In the genomic region with DNA sequence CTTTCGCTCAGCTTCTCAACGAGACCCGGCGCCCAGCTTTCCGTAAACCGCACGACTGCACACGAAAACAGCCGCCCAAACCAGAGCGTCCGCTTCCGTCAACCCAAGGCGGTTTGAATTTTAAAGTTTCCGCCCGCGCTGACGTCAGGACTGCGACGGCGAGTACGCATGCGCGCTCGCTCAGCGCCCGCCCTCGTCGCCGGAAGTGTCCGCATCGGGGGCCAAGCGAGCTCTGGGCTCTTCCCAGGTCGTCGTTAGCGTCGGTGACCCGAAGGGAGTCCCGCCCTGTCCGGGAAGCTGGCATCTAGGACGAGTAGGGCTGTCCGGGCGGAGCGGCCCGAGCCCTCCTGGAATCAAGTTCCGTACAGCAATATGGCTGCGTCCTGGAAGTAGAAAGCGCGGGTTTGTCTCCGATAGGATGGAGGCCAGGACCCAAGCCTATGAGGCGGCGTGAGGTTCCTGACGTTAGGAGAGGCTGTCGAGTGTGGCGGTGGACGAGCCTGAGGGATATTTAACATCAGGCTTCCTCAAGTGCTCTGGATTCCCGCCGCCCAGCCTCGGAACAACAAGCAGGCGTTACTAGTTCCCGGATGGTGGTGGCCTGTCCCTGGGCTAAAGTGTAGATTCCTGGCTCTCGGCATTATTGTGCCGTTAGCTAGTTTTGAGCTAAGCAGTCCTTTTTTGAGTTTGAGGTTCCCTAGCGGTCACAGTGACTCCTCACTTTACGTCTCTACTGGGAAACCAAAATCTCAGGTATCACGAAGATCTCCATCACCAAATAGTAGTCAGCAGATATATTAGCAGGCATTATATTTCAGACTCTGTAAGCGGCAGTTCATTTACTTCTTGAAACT, we compare ENCODE assay signal across 8 mouse cellular contexts. TPM values are rescaled to one million over a fixed set of nuclear protein-coding genes. Genes with fewer than 3 reads are reported as not detected.
DNase-seq lines count a peak whose midpoint lies in the region; ATAC-seq and TF ChIP-seq lines count a peak whose summit lies in the region.

Ndc80 (minus strand) TSS at position 147 of the 854 bp plus-strand sequence.

- peak within 1 kb of the TSS; percentile 78 for H3K4me3 ChIP-seq in heart, embryonic 12.5 days
- H3K4me3 ChIP-seq in kidney, postnatal 0 days (replicated peaks; ENCODE audit: low read depth, low read length): peak within 1 kb of the TSS; percentile 56
- H3K4me3 ChIP-seq in liver, embryonic 11.5 days (ENCODE audit: low read depth, low read length): peak within 1 kb of the TSS; percentile 81
- H3K4me3 ChIP-seq in stomach, embryonic 14.5 days (ENCODE audit: low read depth, low read length): peak within 1 kb of the TSS; percentile 81

- ATAC-seq in erythroid progenitor cell, adult 5-6 weeks (replicated peaks; ENCODE audit: low FRiP score, poor library complexity, severe bottlenecking): peak; percentile 91
- ATAC-seq in heart, embryonic 12.5 days (ENCODE audit: insufficient number of reproducible peaks, low FRiP score): peak; percentile 97
- peak; percentile 99 for ATAC-seq in kidney, postnatal 0 days (replicated peaks; ENCODE audit: low FRiP score, low read depth)
- ATAC-seq in liver, embryonic 11.5 days (replicated peaks; ENCODE audit: low FRiP score): peak; percentile 90
- peak; percentile 98 for ATAC-seq in stomach, embryonic 14.5 days (ENCODE audit: insufficient number of reproducible peaks, insufficient read depth, low FRiP score, low read depth)

- H3K27ac ChIP-seq in heart, embryonic 12.5 days (ENCODE audit: poor library complexity, severe bottlenecking): peak within 1 kb of the TSS; percentile 89
- peak within 1 kb of the TSS; percentile 92 for H3K27ac ChIP-seq in kidney, postnatal 0 days
- H3K27ac ChIP-seq in liver, embryonic 11.5 days (ENCODE audit: low read depth, low read length): peak within 1 kb of the TSS; percentile 95
- peak within 1 kb of the TSS; percentile 98 for H3K27ac ChIP-seq in stomach, embryonic 14.5 days (ENCODE audit: low read length)

- H3K27me3 ChIP-seq in heart, embryonic 12.5 days (replicated peaks): no peaks in the 10 kb centered on the region
- no peaks in the 10 kb centered on the region for H3K27me3 ChIP-seq in kidney, postnatal 0 days (ENCODE audit: insufficient read depth, low read length)
- no peaks in the 10 kb centered on the region for H3K27me3 ChIP-seq in liver, embryonic 11.5 days (replicated peaks; ENCODE audit: control insufficient read depth, insufficient read depth, low read length)
- H3K27me3 ChIP-seq in stomach, embryonic 14.5 days (ENCODE audit: control insufficient read depth, insufficient read depth, low read length): no peaks in the 10 kb centered on the region

- peak; percentile 44; the same call in 1 of the 2 replicates for TF ChIP-seq CTCF in kidney, postnatal 0 days (IDR thresholded peaks at IDR 0.05; ENCODE audit: low read depth)

- no peaks in the 10 kb centered on the region for H3K9me3 ChIP-seq in heart, embryonic 12.5 days (replicated peaks)
- H3K9me3 ChIP-seq in kidney, postnatal 0 days (replicated peaks; ENCODE audit: low read length): no peaks in the 10 kb centered on the region
- no peaks in the 10 kb centered on the region for H3K9me3 ChIP-seq in liver, embryonic 11.5 days (ENCODE audit: control insufficient read depth, low read length)
- H3K9me3 ChIP-seq in stomach, embryonic 14.5 days (ENCODE audit: control insufficient read depth, low read depth, low read length): no peaks in the 10 kb centered on the region

- H3K9ac ChIP-seq in heart, embryonic 12.5 days: peak within 1 kb of the TSS; percentile 71
- peak within 1 kb of the TSS; percentile 48 for H3K9ac ChIP-seq in kidney, postnatal 0 days (ENCODE audit: low read depth, low read length)
- H3K9ac ChIP-seq in liver, embryonic 11.5 days (ENCODE audit: low read depth, low read length): peak within 1 kb of the TSS; percentile 77
- H3K9ac ChIP-seq in stomach, embryonic 14.5 days (replicated peaks; ENCODE audit: low read depth, low read length): peak within 1 kb of the TSS; percentile 57

- peak; percentile 93 for DNase-seq in CD4-positive helper T cell, adult 2 months (ENCODE audit: low read depth, low spot score)
- peak; percentile 88 for DNase-seq in brain, embryonic 18.5 days (ENCODE audit: low read depth, low spot score)
- peak; percentile 97 for DNase-seq in kidney, postnatal 0 days (ENCODE audit: low spot score)
- peak; percentile 91 for DNase-seq in liver, embryonic 11.5 days (ENCODE audit: low spot score)
- DNase-seq in naive thymus-derived CD4-positive, alpha-beta T cell, adult 2 months (ENCODE audit: low read depth): peak; percentile 97

- peak within 1 kb of the TSS; percentile 76 for H3K4me2 ChIP-seq in heart, embryonic 12.5 days
- peak within 1 kb of the TSS; percentile 72 for H3K4me2 ChIP-seq in kidney, postnatal 0 days (ENCODE audit: low read length)
- H3K4me2 ChIP-seq in liver, embryonic 11.5 days: peak within 1 kb of the TSS; percentile 68
- H3K4me2 ChIP-seq in stomach, embryonic 14.5 days (replicated peaks; ENCODE audit: low read depth, low read length): peak within 1 kb of the TSS; percentile 62

- peaks cover 15% of the 10 kb centered on the region for H3K4me1 ChIP-seq in heart, embryonic 12.5 days (replicated peaks)
- 0 out of 2 replicates have a peak, but pooled peaks cover 10% of the 10 kb centered on the region for H3K4me1 ChIP-seq in kidney, postnatal 0 days (replicated peaks; ENCODE audit: insufficient read depth, low read length)
- H3K4me1 ChIP-seq in liver, embryonic 11.5 days (replicated peaks; ENCODE audit: control insufficient read depth, insufficient read depth, low read length): peaks cover 5% of the 10 kb centered on the region; the same call in 1 of the 2 replicates
- H3K4me1 ChIP-seq in stomach, embryonic 14.5 days (ENCODE audit: control insufficient read depth, insufficient read depth, low read length): peaks cover 4% of the 10 kb centered on the region; the same call in 1 of the 2 replicates

- peaks cover 10% of the 10 kb centered on the region for H3K36me3 ChIP-seq in heart, embryonic 12.5 days
- no peaks in the 10 kb centered on the region for H3K36me3 ChIP-seq in kidney, postnatal 0 days (ENCODE audit: insufficient read depth, low read length)
- H3K36me3 ChIP-seq in liver, embryonic 11.5 days (ENCODE audit: control insufficient read depth, insufficient read depth, low read length): 0 out of 2 replicates have a peak, but pooled peaks cover 2% of the 10 kb centered on the region
- peaks cover 5% of the 10 kb centered on the region; the same call in 1 of the 2 replicates for H3K36me3 ChIP-seq in stomach, embryonic 14.5 days (ENCODE audit: control insufficient read depth, insufficient read depth, low read length)

- under 1% methylated on average over 66 of the region's 66 CpGs for WGBS in heart, embryonic 12.5 days
- under 1% methylated on average over 66 of the region's 66 CpGs for WGBS in kidney, postnatal 0 days
- WGBS in liver, embryonic 11.5 days: 1% methylated on average over 66 of the region's 66 CpGs
- WGBS in stomach, embryonic 14.5 days: under 1% methylated on average over 66 of the region's 66 CpGs

RNA-seq across cellular contexts. Expression of gene Ndc80, which starts in this region (rescaled TPM):
- 208 and 220 TPM in 2 replicates for total RNA-seq in erythroid progenitor cell, adult 5-6 weeks (2015; ENCODE audit: low replicate concordance)
- 322 and 338 TPM in 2 replicates for total RNA-seq in erythroid progenitor cell, adult 5-6 weeks (2017; ENCODE audit: low replicate concordance)
- polyA plus RNA-seq in heart, embryonic 12.5 days (2016; fragmentation: Nextera tagmentation; extraction: Ambion mirVana): 38.4 and 38.7 TPM in 2 replicates
- polyA plus RNA-seq in kidney, postnatal 0 days (2015; fragmentation: Nextera tagmentation; extraction: Ambion mirVana): 21.5 and 26.3 TPM in 2 replicates
- polyA plus RNA-seq in liver, embryonic 11.5 days (2014; fragmentation: Nextera tagmentation; extraction: Ambion mirVana): 50.4 and 52.6 TPM in 2 replicates
- polyA plus RNA-seq in stomach, embryonic 14.5 days (2014; fragmentation: Nextera tagmentation; extraction: Ambion mirVana): 42.9 and 44.4 TPM in 2 replicates

Comparison
In these comparisons a context has a peak if more than half of its experiments do, and no peak if none do; other contexts are left out.
1. Peak in every context shown above with its lines: DNase-seq, ATAC-seq, H3K4me3 ChIP-seq and H3K27ac ChIP-seq.